Mouse (Mus musculus): ENCODE results near the gene Bhmt. TPM values are rescaled to one million over a fixed set of nuclear protein-coding genes. Genes with fewer than 3 reads are reported as not detected.

Gene Bhmt
- polyA plus RNA-seq (2015; fragmentation: Nextera tagmentation; extraction: Ambion mirVana) = not detected in 2 replicates

GRCm38 (mm10) chr13:93637282-93638245, at the start of gene Bhmt:
Gene Bhmt (minus strand): TSS chr13:93637961.
- 67% methylated on average over 19 of the region's 19 CpGs for WGBS
- Histone ChIP-seq H3K9ac (no peak within 1 kb of the TSS), H3K4me1 (no peaks in the 10 kb centered on the region), H3K27me3 (no peaks in the 10 kb centered on the region), H3K27ac (no peak within 1 kb of the TSS), H3K36me3 (no peaks in the 10 kb centered on the region), H3K4me3 (no peak within 1 kb of the TSS), H3K9me3 (no peaks in the 10 kb centered on the region), H3K4me2 (replicated peaks) (no peak within 1 kb of the TSS)
- no peak for ATAC-seq (ENCODE audit: low FRiP score, low read depth)

GRCm38 (mm10) chr13:93687321-93687720, 49.6 kb upstream of the Bhmt start:
- Histone ChIP-seq H3K27me3 (no peaks in the 10 kb centered on the region), H3K4me3 (no peak overlapping the region), H3K9me3 (no peaks in the 10 kb centered on the region), H3K4me2 (replicated peaks) (no peak overlapping the region), H3K9ac (no peak overlapping the region), H3K27ac (no peak overlapping the region), H3K36me3 (no peaks in the 10 kb centered on the region), H3K4me1 (no peaks in the 10 kb centered on the region)
- ATAC-seq (ENCODE audit: low FRiP score, low read depth) = no peak
- WGBS = 1% methylated on average over 4 of the region's 5 CpGs

GRCm38 (mm10) chr13:93685226-93685625, 47.5 kb upstream of the Bhmt start:
- WGBS = 84% methylated on average over 4 of the region's 4 CpGs
- Histone ChIP-seq H3K36me3 (no peaks in the 10 kb centered on the region), H3K9me3 (no peaks in the 10 kb centered on the region), H3K4me2 (replicated peaks) (no peak overlapping the region), H3K4me3 (no peak overlapping the region), H3K4me1 (no peaks in the 10 kb centered on the region), H3K9ac (no peak overlapping the region), H3K27me3 (no peaks in the 10 kb centered on the region), H3K27ac (no peak overlapping the region)
- ATAC-seq (ENCODE audit: low FRiP score, low read depth) = no peak

GRCm38 (mm10) chr13:93683336-93683735, 45.6 kb upstream of the Bhmt start:
- H3K36me3 ChIP-seq = no peaks in the 10 kb centered on the region
- no peaks in the 10 kb centered on the region; the same call in 1 of the 2 replicates for H3K9me3 ChIP-seq
- no peaks in the 10 kb centered on the region for H3K4me1 ChIP-seq
- peak; percentile 61; the same call in 1 of the 2 replicates for ATAC-seq (ENCODE audit: low FRiP score, low read depth)
- H3K4me3 ChIP-seq = no peak overlapping the region
- no peak overlapping the region for H3K27ac ChIP-seq
- no peaks in the 10 kb centered on the region for H3K27me3 ChIP-seq
- H3K4me2 ChIP-seq (replicated peaks) = no peak overlapping the region
- no peak overlapping the region for H3K9ac ChIP-seq

GRCm38 (mm10) chr13:93676864-93677263, 39.1 kb upstream of the Bhmt start:
- Histone ChIP-seq H3K4me3 (no peak overlapping the region), H3K27me3 (peaks cover 21% of the 10 kb centered on the region), H3K9ac (no peak overlapping the region), H3K36me3 (no peaks in the 10 kb centered on the region), H3K27ac (no peak overlapping the region), H3K4me2 (replicated peaks) (no peak overlapping the region), H3K4me1 (peaks cover 7% of the 10 kb centered on the region; the same call in 1 of the 2 replicates), H3K9me3 (no peaks in the 10 kb centered on the region; the same call in 1 of the 2 replicates)
- ATAC-seq (ENCODE audit: low FRiP score, low read depth) = no peak
- 77% methylated on average over 9 of the region's 9 CpGs for WGBS

- Histone ChIP-seq H3K27ac (no peak within 1 kb of the TSS), H3K4me1 (peaks cover 7% of the 10 kb centered on the region; the same call in 1 of the 2 replicates), H3K36me3 (no peaks in the 10 kb centered on the region), H3K4me3 (peak within 1 kb of the TSS; percentile 27), H3K9ac (no peak within 1 kb of the TSS), H3K4me2 (replicated peaks) (peak within 1 kb of the TSS; percentile 53), H3K9me3 (no peaks in the 10 kb centered on the region; the same call in 1 of the 2 replicates), H3K27me3 (peaks cover 21% of the 10 kb centered on the region)
- ATAC-seq (ENCODE audit: low FRiP score, low read depth) = no peak
- 5% methylated on average over 29 of the region's 31 CpGs for WGBS
These were observed 36.4 kb upstream of the Bhmt start, which contains the start of the genes Bhmt2 and Dmgdh for GRCm38 (mm10) chr13:93674131-93674561. Gene Bhmt2 (minus strand): TSS chr13:93674302. Gene Dmgdh (plus strand): TSS chr13:93674433.

GRCm38 (mm10) chr13:93673296-93673695, 35.5 kb upstream of the Bhmt start:
- no peak for ATAC-seq (ENCODE audit: low FRiP score, low read depth)
- no peaks in the 10 kb centered on the region for H3K36me3 ChIP-seq

GRCm38 (mm10) chr13:93672371-93672770, 34.6 kb upstream of the Bhmt start:
- H3K9me3 ChIP-seq = no peaks in the 10 kb centered on the region
- WGBS = 85% methylated on average over 4 of the region's 4 CpGs
- H3K4me3 ChIP-seq = no peak overlapping the region
- no peak overlapping the region for H3K4me2 ChIP-seq (replicated peaks)
- H3K27me3 ChIP-seq = peaks cover 21% of the 10 kb centered on the region
- H3K27ac ChIP-seq = no peak overlapping the region
- no peak for ATAC-seq (ENCODE audit: low FRiP score, low read depth)
- no peaks in the 10 kb centered on the region for H3K36me3 ChIP-seq
- H3K4me1 ChIP-seq = peaks cover 7% of the 10 kb centered on the region; the same call in 1 of the 2 replicates
- H3K9ac ChIP-seq = no peak overlapping the region

More at GRCm38 (mm10) chr13:93673296-93673695, 35.5 kb upstream of the Bhmt start:
- Histone ChIP-seq H3K27me3 (peaks cover 21% of the 10 kb centered on the region), H3K4me3 (no peak overlapping the region), H3K4me1 (peaks cover 7% of the 10 kb centered on the region; the same call in 1 of the 2 replicates), H3K4me2 (replicated peaks) (no peak overlapping the region), H3K9ac (no peak overlapping the region), H3K9me3 (no peaks in the 10 kb centered on the region; the same call in 1 of the 2 replicates), H3K27ac (no peak overlapping the region)
- WGBS = 54% methylated on average over 2 of the region's 2 CpGs

- H3K4me1 ChIP-seq = no peaks in the 10 kb centered on the region
- H3K9me3 ChIP-seq = no peaks in the 10 kb centered on the region
- no peaks in the 10 kb centered on the region for H3K27me3 ChIP-seq
- H3K36me3 ChIP-seq = no peaks in the 10 kb centered on the region
- no peak overlapping the region for H3K27ac ChIP-seq
- H3K4me3 ChIP-seq = no peak overlapping the region
- ATAC-seq (ENCODE audit: low FRiP score, low read depth) = no peak
- H3K9ac ChIP-seq = no peak overlapping the region
- no peak overlapping the region for H3K4me2 ChIP-seq (replicated peaks)
- 94% methylated on average over 4 of the region's 4 CpGs for WGBS
These were observed 29.8 kb upstream of the Bhmt start for GRCm38 (mm10) chr13:93667586-93667985.

GRCm38 (mm10) chr13:93657941-93658340, 20.2 kb upstream of the Bhmt start:
- no peaks in the 10 kb centered on the region for H3K27me3 ChIP-seq
- 73% methylated on average over 5 of the region's 5 CpGs for WGBS
- ATAC-seq (ENCODE audit: low FRiP score, low read depth) = no peak
- H3K9ac ChIP-seq = no peak overlapping the region
- no peak overlapping the region for H3K4me2 ChIP-seq (replicated peaks)
- peaks cover 4% of the 10 kb centered on the region; the same call in 1 of the 2 replicates for H3K4me1 ChIP-seq
- no peaks in the 10 kb centered on the region for H3K9me3 ChIP-seq
- no peak overlapping the region for H3K27ac ChIP-seq
- H3K4me3 ChIP-seq = no peak overlapping the region
- H3K36me3 ChIP-seq = no peaks in the 10 kb centered on the region

GRCm38 (mm10) chr13:93653382-93653781, 15.6 kb upstream of the Bhmt start:
- no peak overlapping the region for H3K9ac ChIP-seq
- H3K4me1 ChIP-seq = no peaks in the 10 kb centered on the region
- H3K4me3 ChIP-seq = no peak overlapping the region
- no peak overlapping the region for H3K27ac ChIP-seq
- H3K4me2 ChIP-seq (replicated peaks) = no peak overlapping the region
- WGBS = 91% methylated on average over 6 of the region's 6 CpGs
- no peak for ATAC-seq (ENCODE audit: low FRiP score, low read depth)
- H3K27me3 ChIP-seq = no peaks in the 10 kb centered on the region
- H3K36me3 ChIP-seq = no peaks in the 10 kb centered on the region
- no peaks in the 10 kb centered on the region for H3K9me3 ChIP-seq

- WGBS = 81% methylated on average over 7 of the region's 7 CpGs
- H3K27ac ChIP-seq = no peak overlapping the region
- no peaks in the 10 kb centered on the region for H3K9me3 ChIP-seq
- no peaks in the 10 kb centered on the region for H3K27me3 ChIP-seq
- H3K36me3 ChIP-seq = no peaks in the 10 kb centered on the region
- no peaks in the 10 kb centered on the region for H3K4me1 ChIP-seq
- no peak overlapping the region for H3K4me2 ChIP-seq (replicated peaks)
- H3K9ac ChIP-seq = no peak overlapping the region
- ATAC-seq (ENCODE audit: low FRiP score, low read depth) = no peak
- H3K4me3 ChIP-seq = no peak overlapping the region
These were observed 10.8 kb upstream of the Bhmt start for GRCm38 (mm10) chr13:93648387-93649130.

Measured in limb, embryonic 13.5 days (tissue).